Mouse (Mus musculus) cerebellum, adult 2 months (tissue): ENCODE data around the gene Tmsb15a.

ENCODE experiments used
- CTCF ChIP-seq: fragments of 200-500 bp; IDR thresholded peaks from 2 replicates; pipeline ENCODE4 v1.5.1; 2011; ENCODE audit warnings: low read depth, mild to moderate bottlenecking, control low read depth, low read length, moderate library complexity, borderline replicate concordance; ENCODE audit not compliant: insufficient read depth
- POLR2A ChIP-seq: fragments of 200-500 bp; IDR thresholded peaks from 2 replicates; pipeline ENCODE4 v1.6.1; 2011; ENCODE audit warnings: low read length, control low read depth, borderline replicate concordance; ENCODE audit not compliant: insufficient read depth

DNA sequence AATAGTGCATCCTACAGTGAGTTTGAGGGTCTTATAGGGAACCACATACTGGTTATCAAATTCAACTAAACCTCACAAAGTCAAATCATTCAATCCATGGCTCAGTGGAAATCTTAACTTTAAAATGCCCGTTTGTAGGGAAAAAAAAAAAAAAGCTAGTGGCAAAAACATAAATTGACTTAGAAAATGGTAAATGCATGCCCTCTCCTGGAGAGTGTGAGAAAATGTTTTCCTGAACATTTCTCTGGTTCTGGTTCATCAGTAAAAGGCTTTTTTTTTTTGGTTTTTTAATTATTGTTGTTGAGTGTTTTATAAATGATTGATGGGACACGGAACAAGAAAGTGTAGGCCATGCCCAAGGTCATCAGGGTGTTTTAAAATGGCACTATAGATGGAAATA, 20.7 kb downstream of the Tmsb15a start:
- TF ChIP-seq CTCF (no peak), POLR2A (no peak)
